ENCODE assay signal across 9 mouse cellular contexts in genomic region chr4:109504885-109505284, GRCm38 (mm10). TPM values are rescaled to one million over a fixed set of nuclear protein-coding genes. Genes with fewer than 3 reads are reported as not detected.
DNase-seq lines count a peak whose midpoint lies in the region; ATAC-seq and TF ChIP-seq lines count a peak whose summit lies in the region.
"Had no signal": no experiment of that assay in that cellular context is flagged by ENCODE, and none has a peak within 500 bp of the region (broad histone marks: within the 10 kb centered on the region; RNA-seq: fewer than 3 reads in every experiment).

No protein-coding gene starts in this region.

- no peaks in the 10 kb centered on the region for H3K9me3 ChIP-seq in heart, embryonic 10.5 days
- H3K9me3 ChIP-seq in lung, postnatal 0 days (ENCODE audit: low read length), result no peaks in the 10 kb centered on the region
- H3K9me3 ChIP-seq: neural tube, embryonic 12.5 days had no signal

- ATAC-seq in lung, postnatal 0 days, result peak; percentile 43

- H3K27ac ChIP-seq in heart, embryonic 10.5 days, result no peak overlapping the region
- no peak overlapping the region for H3K27ac ChIP-seq in lung, postnatal 0 days (ENCODE audit: low read length)
- H3K27ac ChIP-seq: neural tube, embryonic 12.5 days had no signal

- no peak overlapping the region for H3K4me3 ChIP-seq in heart, embryonic 10.5 days
- H3K4me3 ChIP-seq in lung, postnatal 0 days (ENCODE audit: low read depth, low read length), result no peak overlapping the region
- H3K4me3 ChIP-seq: neural tube, embryonic 12.5 days had no signal

- peak; percentile 91 for TF ChIP-seq CTCF in lung, postnatal 0 days (IDR thresholded peaks at IDR 0.05)

- peak; percentile 88 for DNase-seq in heart, adult 11 months
- no peak for DNase-seq in heart, embryonic 10.5 days (ENCODE audit: low spot score)
- DNase-seq in MEL-GATA-1-ER (ENCODE audit: extremely low read depth, low read depth), result peak; percentile 63
- DNase-seq in cerebellum, postnatal 14 days, result peak; percentile 67 to 71
- peak; percentile 42 for DNase-seq in gonadal fat pad, adult 2 months (ENCODE audit: low read depth)
- DNase-seq in layer of hippocampus, adult 9-10 months (ENCODE audit: low spot score), result peak; percentile 18
- DNase-seq in lung, postnatal 0 days (ENCODE audit: low spot score), result peak; percentile 87
- DNase-seq in right cerebral cortex, postnatal 36 days (ENCODE audit: low spot score in 2 of 2), result peak; percentile 7 to 30

- no peaks in the 10 kb centered on the region for H3K36me3 ChIP-seq in heart, embryonic 10.5 days
- no peaks in the 10 kb centered on the region for H3K36me3 ChIP-seq in lung, postnatal 0 days (ENCODE audit: insufficient read depth, low read length)
- H3K36me3 ChIP-seq: neural tube, embryonic 12.5 days had no signal

- no peaks in the 10 kb centered on the region for H3K4me1 ChIP-seq in heart, embryonic 10.5 days
- H3K4me1 ChIP-seq in lung, postnatal 0 days (ENCODE audit: insufficient read depth, low read depth, low read length), result no peaks in the 10 kb centered on the region
- H3K4me1 ChIP-seq: neural tube, embryonic 12.5 days had no signal

- no peak overlapping the region for H3K9ac ChIP-seq in lung, postnatal 0 days (replicated peaks; ENCODE audit: low read depth)
- H3K9ac ChIP-seq: neural tube, embryonic 12.5 days had no signal

- 10% methylated on average over 5 of the region's 5 CpGs for WGBS in heart, embryonic 10.5 days
- WGBS in lung, postnatal 0 days, result 3% methylated on average over 5 of the region's 5 CpGs

- no peak for TF ChIP-seq EP300 in lung, postnatal 0 days (IDR thresholded peaks at IDR 0.05)

- no peak overlapping the region for H3K4me2 ChIP-seq in lung, postnatal 0 days (replicated peaks; ENCODE audit: low read depth, low read length)
- H3K4me2 ChIP-seq: neural tube, embryonic 12.5 days had no signal

- no peaks in the 10 kb centered on the region for H3K27me3 ChIP-seq in heart, embryonic 10.5 days (ENCODE audit: insufficient read depth, poor library complexity, severe bottlenecking)
- no peaks in the 10 kb centered on the region for H3K27me3 ChIP-seq in lung, postnatal 0 days (replicated peaks; ENCODE audit: insufficient read depth, low read length)
- H3K27me3 ChIP-seq: neural tube, embryonic 12.5 days had no signal

RNA-seq across cellular contexts. Expression of gene Rnf11, which starts 20.4 kb away (rescaled TPM):
- 31.1 and 31.4 TPM in 2 replicates for polyA plus RNA-seq in heart, embryonic 10.5 days (2016; fragmentation: Nextera tagmentation; extraction: Ambion mirVana)
- 71.7 and 81.2 TPM in 2 replicates for polyA plus RNA-seq in gonadal fat pad, adult 2 months (2012; rRNA removed)
- polyA plus RNA-seq in lung, postnatal 0 days (2015; fragmentation: Nextera tagmentation; extraction: Ambion mirVana), result 51.7 and 56.6 TPM in 2 replicates

RNA-seq across cellular contexts. Expression of gene 4930522H14Rik, which starts 26.2 kb away (rescaled TPM):
- polyA plus RNA-seq in heart, embryonic 10.5 days (2016; fragmentation: Nextera tagmentation; extraction: Ambion mirVana), result not detected in 2 replicates
- 0.15 TPM in 1 of 2 replicates, not detected in the other for polyA plus RNA-seq in gonadal fat pad, adult 2 months (2012; rRNA removed)
- polyA plus RNA-seq in lung, postnatal 0 days (2015; fragmentation: Nextera tagmentation; extraction: Ambion mirVana), result not detected in 2 replicates
- polyA plus RNA-seq: neural tube, embryonic 12.5 days had no signal
